Mouse (Mus musculus) natural killer cell, adult 2 months (primary cell): ENCODE measurements around the gene Gm19935.

Source experiments
- DNase-seq, 2 experiments: peaks; one replicate each; pipeline ENCODE4 v3.0.0; 2022; ENCODE audit warnings: low spot score in 2 of 2

The Gm19935 gene

DNA sequence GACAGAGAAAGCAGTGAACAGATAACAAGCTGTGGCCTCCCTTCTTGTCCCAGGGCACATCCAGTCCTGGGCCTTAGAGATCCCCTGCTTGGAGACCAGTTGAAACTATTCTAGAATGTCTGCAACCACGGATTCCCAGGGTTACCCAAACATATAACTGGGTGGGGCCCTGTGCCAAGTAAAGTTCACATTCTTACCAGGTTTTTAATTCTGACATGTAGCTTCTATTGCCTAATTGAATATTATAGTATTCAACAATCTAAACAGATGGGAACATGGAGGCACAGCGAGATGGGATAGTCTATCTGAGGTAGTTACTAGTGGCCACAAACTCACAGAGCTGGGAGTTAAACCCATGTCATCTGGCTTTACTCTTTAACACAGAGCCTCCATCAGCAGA, at the start of gene Gm19935:
Gm19935 (minus strand) TSS at position 101 of the 400 bp plus-strand sequence.
- DNase-seq, result no peak

DNA sequence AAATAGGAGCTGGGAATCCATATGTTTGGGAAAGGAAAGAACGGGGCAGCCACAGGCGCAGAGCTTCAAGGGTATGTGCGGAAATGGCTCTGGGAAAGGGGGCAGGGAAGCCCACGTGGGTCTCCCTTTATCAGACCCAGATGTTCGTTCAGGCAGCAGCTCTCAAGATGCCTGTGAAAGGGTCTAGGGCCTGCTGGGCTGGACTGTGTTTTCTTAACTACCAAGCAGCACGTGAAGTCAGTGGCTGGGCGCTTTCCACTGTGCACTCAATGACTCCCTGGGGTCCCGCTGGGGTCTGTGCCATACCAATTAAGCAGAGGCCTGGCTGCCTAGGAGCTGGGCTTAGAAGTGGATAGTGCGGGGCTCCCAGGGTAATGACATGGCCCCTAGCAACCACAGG, 44.8 kb upstream of the Gm19935 start:
- DNase-seq, result no peak

DNA sequence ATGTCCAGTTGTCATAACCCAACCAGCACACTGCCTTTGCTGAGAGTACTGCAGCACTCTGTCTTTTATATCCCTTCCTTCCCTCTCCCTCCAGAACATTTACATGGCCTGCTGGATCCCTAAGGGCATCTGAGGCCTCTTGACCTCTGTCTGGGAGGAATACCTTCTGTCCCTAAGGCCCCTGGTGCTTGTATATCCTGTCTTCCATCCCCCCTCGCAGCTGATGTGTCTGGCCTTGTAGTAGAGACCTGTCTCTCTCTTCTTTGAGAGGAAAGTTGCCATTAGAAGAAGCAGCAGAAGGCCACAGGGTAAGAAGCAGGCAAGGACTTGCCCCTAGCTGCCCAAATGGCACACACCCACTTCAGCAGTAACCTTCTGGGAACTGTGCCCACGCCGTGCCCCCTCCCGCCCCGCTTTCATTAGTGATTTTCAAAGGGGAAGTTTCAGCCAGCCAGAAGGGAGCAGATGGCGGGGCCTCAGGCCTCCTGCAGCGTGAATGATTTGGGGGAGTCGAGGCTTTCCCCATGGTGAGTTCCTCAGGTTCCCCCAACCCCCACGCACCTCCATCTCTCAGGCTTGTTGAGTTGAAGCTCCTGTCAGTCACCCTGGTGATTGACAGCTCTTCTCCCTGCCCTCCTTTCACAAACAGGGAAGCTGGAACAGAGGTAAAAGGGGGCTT, 44.2 kb upstream of the Gm19935 start:
- no peak for DNase-seq

DNA sequence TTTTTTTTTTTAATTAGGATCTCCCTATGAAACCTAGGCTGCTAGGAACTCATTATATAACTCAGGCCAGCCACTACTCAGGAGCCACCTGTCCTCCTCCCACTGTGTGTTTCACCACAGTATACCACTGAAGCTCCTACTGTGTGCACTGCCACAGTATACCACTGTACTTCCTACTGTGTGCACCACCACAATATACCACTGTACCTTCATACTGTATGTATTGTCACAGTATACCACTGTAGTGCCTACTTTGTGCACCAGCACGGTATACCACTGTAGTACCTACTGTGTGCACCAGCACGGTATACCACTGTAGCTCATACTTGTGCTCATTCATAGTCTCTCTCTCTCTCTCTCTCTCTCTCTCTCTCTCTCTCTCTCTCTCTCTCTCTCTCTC, 40.9 kb upstream of the Gm19935 start:
- no peak for DNase-seq

DNA sequence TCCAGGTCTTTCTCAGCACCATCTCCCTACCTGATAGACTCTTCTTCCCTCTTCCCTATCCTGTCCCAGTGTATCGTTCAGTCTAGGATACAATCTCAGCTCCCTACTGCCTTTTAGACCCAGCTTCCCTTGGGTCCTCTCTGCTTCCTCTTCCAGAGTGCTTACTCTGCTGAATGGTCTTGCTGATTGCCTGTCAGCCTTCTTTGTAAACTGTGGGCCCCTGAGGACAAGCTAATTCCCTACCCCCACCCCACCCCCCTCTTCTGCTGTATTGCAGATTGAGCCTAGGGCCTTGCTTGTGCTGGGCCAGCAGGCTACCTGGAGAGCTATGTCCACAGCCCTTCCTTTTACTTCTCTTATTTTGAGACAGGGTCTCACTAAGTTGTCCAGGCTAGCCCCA, 39.8 kb upstream of the Gm19935 start:
- DNase-seq, result no peak

DNA sequence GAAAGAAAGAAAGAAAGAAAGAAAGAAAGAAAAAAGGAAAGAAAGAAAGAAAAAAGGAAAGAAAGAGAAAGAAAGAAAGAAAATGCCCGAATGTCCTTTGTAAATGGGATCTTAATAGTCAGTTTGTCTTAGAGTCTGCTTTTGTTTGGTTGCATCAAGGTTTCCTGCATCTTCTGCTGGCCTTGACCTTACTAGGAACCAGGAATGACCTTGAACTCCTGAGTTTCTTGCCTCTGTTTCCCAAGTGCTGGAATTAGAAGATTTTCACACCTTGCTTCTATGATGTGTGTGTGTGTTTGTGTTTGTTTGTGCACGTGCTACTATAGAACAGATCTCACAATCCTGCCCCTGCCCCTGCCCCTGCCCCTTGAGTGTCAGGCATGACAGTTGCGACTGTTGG, 39.0 kb upstream of the Gm19935 start:
- DNase-seq, result no peak

DNA sequence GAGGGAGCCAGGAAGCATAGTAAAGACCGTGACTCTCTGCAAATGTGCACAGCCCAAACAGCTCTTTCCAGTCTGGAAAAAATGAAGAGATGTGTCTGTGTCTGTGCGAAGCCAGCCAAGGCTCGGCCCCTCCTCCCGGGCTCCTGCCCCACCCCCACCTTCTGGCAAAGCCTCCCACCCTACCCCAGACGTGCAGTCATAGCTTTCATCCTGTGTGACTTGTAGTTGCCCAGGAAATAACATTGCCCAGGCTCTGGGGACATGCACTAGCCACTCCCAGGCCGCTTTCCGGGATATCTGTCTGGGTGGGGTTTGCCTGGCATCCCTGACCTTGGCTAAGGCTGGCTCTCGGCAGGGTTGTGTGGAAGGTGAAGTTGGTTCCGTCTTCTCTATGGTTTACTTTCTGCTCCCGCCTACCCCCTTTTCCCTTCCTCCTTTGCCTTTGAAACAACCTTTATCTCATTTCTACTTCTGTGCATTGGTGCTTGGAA, 37.5 kb upstream of the Gm19935 start:
- DNase-seq, result no peak

DNA sequence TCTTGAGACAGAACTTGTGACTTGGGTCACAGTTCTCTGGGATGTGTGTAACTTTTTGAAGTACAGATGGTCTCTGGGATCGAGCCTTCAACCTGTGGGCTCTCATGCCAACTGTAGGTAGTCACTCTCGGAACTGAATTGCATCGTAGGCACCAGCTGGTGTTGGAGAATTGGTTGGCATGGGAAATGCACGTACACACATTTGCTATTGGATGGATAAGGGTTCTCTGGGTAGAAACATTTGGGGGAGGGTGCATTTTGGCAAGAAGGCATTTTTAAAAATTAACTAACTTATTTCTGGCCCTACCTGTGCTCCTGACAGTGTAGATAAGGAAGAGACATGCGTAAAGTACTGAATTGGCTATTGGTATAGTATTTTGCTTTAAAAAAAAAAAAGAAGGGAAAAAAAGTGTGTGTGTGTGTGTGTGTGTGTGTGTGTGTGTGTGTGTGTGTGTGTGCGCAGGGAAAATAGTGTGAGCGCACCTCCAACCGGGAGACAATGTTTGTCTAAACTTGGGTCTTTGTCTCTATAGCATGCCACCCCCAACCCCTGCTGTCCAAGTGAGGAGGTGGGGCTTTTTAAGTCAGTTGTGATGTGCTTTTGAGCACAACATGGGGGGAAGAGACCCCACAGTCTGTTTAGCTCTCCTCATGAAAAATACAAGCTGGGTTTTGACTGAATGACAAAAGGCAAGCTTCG, 36.9 kb upstream of the Gm19935 start:
- DNase-seq, result no peak

DNA sequence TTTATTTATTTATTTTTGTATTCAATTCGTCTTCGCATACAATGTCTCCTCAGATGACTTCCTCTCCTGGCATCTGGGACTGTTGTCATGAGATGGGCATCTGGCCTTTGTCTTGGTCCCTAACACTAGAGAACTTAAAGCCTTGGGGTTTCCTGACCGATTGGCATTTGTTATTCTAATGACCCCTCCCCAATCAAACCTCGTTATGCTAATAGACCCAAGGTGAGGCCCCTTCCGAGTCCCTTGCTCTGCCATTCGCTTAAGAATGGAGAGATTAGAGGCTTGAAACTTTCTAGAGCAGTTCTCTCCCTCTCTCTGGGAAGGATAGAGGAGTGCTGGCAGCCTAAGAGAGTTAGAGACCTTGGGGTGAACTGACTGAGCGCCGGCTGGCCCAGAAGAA, 34.4 kb upstream of the Gm19935 start:
- no peak for DNase-seq

DNA sequence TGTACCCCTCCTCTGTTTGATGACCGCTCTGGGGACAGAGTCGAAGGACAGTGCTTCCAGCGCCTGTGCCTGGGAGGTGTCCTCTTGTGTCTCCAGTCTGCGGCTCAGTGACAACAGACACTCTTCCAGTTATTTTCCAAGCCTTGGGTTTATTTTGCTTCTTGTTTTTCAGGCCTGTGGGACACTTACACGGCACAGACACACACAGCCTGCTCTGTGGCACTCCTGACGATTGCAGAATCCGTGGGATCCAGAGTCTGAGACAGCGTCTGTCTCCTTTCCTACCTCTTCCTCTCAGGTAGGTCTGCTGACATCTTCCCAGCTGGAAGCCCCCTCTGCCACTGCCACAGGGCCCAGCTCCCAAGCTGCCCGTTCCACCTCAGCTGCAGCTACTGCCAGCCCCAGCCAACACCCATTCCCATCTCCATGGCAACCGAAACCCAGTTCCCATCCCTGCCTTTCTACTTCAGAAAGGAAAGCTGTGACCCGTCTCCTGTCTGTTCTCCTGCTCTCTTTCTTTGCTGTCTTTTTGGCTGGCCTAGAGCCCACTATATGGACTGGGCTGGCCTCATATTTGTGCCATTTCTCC, 32.4 kb upstream of the Gm19935 start:
- no peak for DNase-seq

DNA sequence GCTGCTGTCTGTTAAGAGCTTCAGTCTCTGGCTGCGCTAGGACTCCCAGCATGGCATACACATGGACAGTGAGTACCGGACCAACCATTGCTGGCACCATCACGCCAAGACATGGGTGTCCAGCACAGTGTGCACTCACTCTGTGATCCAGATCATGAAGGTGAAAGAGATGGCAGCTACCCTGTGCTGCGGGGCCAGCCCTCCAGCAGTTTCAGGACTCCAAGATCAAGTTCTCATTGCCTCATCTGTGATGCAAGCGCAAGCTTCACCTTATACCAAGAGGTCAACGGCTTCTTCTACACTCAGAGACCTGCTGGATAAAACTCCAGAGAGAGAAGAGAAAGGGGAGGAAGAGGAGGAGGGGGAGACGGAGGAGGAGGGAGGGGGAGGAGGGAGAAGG, 30.8 kb upstream of the Gm19935 start:
- no peak for DNase-seq

DNA sequence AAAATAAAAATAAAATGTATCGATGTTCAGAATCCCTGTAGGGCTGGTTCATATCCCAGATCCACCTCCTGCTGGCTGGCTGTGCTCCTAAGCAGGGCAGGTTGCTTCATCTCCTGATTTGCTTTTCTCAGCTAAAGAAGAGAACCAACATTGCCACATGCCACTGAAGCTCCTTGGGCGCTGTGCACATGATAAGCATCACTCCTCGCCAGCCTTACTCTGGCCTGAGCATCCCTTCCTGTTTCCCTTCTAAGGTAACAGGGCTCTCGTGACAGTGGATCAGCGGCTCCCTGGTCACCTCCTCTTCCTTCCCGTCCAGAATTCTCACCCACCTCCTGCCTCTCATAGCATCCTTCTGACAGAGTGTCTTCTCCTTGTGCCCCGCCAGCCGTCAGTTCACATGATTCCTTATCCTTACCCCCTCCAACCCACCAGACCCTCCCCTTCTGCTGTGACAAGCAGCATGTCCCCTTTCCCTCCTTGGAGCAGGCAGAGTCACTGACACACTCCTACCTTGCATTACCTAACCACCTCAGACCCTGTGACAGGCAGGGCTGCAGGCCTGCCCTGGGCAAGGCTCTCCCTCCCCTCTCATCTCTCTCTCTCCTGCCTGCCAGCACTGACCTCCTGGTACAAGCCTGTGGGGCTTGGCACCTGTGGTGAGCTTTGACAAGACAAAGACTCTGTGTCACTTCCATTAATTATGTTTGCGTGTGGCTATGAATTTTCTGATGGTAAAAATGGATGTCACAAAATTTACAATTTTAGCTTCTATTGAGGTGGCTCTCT, 27.2 kb upstream of the Gm19935 start:
- no peak for DNase-seq

DNA sequence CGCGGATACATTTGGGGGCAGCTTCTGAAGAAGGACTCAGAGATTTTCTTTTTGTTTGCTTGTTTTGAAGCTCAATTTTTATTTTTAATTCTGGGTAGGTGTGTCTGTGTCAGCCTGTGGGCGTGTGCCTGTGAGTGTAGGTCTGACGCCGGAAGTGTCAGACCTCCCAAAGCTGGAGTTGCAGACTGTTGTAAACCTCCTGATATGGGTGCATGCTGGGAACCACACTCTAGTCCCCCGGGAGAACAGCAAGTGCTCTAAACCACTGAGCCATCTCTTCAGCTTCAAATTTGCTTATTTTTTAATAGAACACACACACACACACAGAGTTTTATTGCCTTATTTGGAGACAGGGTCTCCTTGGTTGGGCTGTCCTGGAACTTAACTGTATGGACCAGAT, 25.9 kb upstream of the Gm19935 start:
- DNase-seq, result peak in 1 of 2 experiments; percentile 48

DNA sequence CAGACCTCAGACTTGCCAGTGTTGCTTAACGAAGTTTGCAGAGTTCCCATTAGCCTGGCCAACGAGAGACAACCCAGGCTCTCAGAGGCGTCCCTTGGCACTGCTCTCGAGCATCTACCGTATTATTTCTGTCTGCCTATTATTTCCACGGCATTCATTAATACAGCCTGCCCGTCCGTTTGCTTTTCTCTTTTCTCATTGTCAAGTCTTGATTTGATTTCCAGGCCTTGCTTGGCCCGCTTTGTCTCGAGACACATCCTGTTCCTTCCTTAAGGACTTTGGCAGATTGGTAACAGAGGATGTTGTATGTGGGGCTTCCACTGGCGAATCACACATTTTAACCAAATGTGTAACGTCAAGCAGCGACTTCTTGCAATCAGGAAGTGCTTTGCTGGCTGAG, 24.1 kb upstream of the Gm19935 start:
- DNase-seq, result no peak

DNA sequence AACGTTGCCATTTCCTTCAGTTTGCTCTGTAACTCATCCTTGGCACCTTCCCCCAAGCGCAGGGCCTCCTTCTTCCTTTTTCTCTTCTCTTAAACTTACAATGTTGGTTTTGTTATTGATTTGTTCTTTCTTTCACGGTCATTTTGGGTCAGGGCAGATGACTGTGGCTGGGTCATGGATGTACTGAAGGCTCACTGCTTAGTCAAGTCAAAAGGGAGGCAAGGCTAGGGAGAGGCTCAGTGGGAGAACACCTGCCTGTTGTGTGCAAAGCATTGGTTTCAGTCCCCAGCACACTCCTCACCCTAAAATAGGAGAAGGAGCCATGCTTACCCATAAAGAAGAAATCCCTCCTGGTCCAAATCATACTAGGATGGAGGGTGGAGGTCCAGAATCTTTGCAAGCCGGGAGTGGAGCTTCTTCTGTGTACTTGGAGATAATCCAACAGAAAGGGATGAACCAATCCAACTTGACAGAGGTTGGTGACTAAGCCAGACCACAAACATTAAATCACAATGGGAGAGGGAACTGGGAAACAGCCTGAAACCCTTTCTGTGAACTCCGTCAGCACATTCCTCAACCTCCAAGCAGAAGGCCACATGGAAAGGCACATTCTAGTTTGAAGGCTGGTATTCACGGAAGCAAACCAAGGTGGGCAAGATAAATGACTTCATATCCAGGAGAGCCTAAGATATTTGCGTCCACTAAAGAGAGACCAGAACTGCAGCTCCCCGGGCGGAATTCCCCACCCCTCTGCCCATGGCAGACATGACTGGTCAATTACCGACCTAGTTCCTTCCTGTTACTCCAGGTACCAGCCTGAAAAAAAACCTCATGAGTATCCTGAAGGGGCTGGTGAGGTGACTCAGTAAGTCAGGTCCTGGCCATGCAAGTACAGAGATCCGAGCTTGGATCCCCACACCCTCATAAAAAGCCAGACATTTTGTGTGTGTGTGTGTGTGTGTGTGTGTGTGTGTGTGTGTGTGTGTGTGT, 22.8 kb upstream of the Gm19935 start:
- DNase-seq, result no peak

DNA sequence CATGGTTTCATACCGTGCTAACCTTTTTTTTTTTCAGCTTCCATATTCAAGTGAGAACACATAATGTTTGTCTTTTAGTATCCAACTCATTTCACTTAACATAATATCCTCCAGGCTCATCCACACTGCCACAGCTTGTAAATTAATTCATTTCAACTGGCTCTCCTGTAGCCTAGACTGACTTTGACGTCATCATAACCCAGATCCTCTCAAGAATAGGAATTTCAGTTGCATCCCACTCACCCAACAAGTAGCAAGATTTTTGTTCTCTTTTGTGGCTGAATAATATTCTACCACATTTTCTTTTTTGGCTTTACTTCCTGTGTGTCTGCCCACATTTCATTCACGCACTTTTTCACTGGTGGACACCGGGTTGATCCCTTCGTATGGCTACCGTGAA, 20.2 kb upstream of the Gm19935 start:
- DNase-seq, result no peak

DNA sequence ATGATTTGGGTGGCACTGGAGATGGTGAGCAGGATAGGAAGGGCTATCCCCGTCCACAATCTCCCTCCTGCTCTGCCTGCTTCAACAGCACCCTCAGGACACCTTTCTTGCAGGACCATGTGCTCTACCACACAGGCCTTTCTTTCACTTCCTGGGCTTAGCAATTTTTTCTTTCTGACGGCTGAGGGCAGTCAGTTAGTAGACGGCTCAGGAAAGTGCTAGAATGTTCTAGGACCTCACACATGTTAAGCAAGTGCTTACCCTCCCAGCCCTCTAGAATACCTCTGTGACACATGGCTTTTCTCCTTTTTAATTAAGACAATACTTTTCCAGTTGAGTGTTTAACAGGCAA, 17.1 kb upstream of the Gm19935 start:
- no peak for DNase-seq

DNA sequence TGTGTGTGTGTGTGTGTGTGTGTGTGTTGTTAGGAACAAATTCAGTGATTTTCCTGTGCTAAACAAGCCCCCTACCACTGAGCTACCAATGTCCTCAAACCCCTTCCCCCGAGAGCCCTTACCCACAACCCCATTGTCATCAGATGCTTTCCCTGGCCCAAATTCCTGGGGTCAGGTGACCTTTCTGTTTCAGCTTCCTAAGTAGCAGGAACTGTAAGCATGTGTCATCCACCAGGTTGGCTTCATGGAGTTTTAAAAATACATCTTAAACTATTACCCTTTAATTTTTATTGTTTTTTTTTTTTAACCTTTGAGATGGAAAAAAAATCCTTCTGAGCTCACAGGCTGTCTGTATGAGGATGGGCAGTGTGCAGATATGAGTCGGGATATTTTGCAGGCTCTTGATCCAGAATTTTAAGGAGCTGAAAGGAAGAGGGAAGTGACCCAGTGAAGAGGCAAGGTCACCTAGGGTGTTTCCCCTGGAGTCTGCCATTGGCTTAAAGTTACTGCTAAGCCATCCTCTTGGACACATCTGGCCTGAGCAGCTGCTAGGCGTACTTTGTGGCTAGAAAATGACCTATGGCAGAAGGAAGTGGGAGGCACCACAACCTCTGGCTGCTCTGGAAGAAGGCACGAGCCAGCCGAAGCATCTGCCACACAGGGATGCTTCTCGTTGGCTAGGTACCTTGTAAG, 16.6 kb upstream of the Gm19935 start:
- DNase-seq, result no peak

DNA sequence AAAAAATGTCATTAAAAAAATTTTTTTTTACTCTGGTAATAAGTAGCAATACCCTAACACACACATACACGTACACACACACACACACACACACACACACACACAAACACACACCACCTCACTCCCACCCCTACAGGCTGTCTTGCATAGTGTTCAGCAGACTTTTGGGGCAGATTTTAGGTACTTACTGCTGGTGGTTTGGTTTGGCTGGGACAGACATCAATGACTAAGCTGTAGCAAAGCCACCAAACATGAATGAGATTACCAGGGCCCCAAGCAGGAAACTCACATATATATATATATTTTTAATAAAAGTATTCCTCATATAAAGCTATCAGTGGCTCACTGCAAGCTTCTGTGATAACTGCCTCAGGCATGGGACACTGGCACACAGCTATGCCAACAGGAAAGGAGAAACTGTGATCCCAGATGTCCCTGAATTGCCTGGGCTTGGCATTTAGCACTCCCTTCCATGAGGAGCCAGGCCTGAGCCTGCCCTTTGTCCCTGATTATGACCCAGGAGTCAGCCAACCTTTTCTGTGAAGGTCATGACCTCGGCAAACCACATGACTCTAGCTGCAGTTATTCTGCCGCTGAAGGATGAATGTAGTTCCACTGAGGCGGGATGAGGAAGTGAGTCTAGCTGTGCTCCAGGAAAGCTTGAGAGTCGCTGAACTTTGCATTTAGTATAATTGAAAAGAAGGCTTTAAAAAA, 15.5 kb upstream of the Gm19935 start:
- no peak for DNase-seq

DNA sequence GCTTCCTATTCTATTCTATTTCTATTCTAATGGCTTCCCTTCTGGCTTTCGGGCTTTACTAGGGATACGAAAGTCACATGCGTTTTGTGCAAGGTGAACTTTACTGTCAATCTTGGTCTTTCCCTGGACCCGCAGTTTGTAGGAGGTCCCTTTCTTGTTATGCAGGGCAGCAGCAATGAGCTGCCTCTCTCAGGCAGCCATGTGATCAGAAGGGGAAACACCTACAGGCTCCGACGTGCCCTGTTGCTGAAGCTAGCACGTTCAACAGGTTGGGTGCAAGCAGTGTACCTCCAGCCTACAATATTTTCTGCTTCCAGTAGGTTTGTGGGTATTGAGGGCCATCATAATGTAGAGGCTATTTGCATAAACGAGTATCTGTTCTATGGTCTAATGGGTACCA, 13.8 kb upstream of the Gm19935 start:
- peak in 1 of 2 experiments; percentile 44 for DNase-seq
